Mouse (Mus musculus) ES-Bruce4 (cell line): ENCODE results near the gene Kcnip4.

Experiments
- CTCF ChIP-seq: IDR thresholded peaks from one replicate; pipeline ENCODE4 v1.8.1; 2011; ENCODE audit warnings: low read depth, low read length
- POLR2A ChIP-seq: IDR thresholded peaks from one replicate; pipeline ENCODE4 v1.8.1; 2011; ENCODE audit warnings: low read length; ENCODE audit not compliant: insufficient read depth

GRCm38 (mm10) chr5:48737640-48738039 is 787.1 kb downstream of the Kcnip4 start:
- no peak for TF ChIP-seq CTCF
- no peak for TF ChIP-seq POLR2A
